Mouse (Mus musculus) erythroblast, embryonic 14.5 days (primary cell): ENCODE measurements around the gene Alx3. TPM values are rescaled to one million over a fixed set of nuclear protein-coding genes. Genes with fewer than 3 reads are reported as not detected.

Source experiments
- H3K27me3 ChIP-seq: 2 replicates; pipeline ENCODE4 v1.6.1; 2012; ENCODE audit warnings: inconsistent platforms; ENCODE audit not compliant: control insufficient read depth
- H3K36me3 ChIP-seq: 2 replicates; pipeline ENCODE4 v1.6.1; 2012; ENCODE audit warnings: mild to moderate bottlenecking, inconsistent platforms; ENCODE audit not compliant: control insufficient read depth
- H3K4me1 ChIP-seq: 2 replicates; pipeline ENCODE4 v1.6.1; 2012; ENCODE audit warnings: inconsistent platforms; ENCODE audit not compliant: control insufficient read depth
- H3K4me3 ChIP-seq: replicated peaks from 2 replicates; pipeline ENCODE3; 2012; ENCODE audit warnings: moderate library complexity, mild to moderate bottlenecking, inconsistent platforms
- H3K9me3 ChIP-seq: 2 replicates; pipeline ENCODE4 v1.6.1; 2012; ENCODE audit warnings: low read length, inconsistent platforms, mixed read lengths; ENCODE audit not compliant: control insufficient read depth
- GATA1 ChIP-seq: IDR thresholded peaks from 2 replicates; pipeline ENCODE4 v1.6.1; 2012; ENCODE audit warnings: low read length, inconsistent platforms, mixed read lengths
- TAL1 ChIP-seq: IDR thresholded peaks from 3 replicates; pipeline ENCODE4 v1.6.1; 2012; ENCODE audit warnings: low read length, inconsistent platforms, mixed read lengths
- polyA plus RNA-seq: library from polyadenylated mRNA; stranded (reverse); fragments of >175 nt; gene quantifications from 2 replicates; pipeline ENCODE4 v1.2.3, GENCODE M21; 2012

Gene Alx3
- polyA plus RNA-seq, 1 experiment: not detected

GRCm38 (mm10) chr3:107581103-107582010, 13.5 kb upstream of the Alx3 start:
- Histone ChIP-seq H3K4me1 (peaks cover 19% of the 10 kb centered on the region), H3K27me3 (peaks cover 68% of the 10 kb centered on the region), H3K4me3 (no peak overlapping the region), H3K9me3 (no peaks in the 10 kb centered on the region; the same call in 1 of the 2 replicates), H3K36me3 (no peaks in the 10 kb centered on the region)
- TF ChIP-seq TAL1 (no peak), GATA1 (no peak)

GRCm38 (mm10) chr3:107582130-107582874, 12.5 kb upstream of the Alx3 start:
- H3K4me3 ChIP-seq: no peak overlapping the region

GRCm38 (mm10) chr3:107582875-107583767, 11.7 kb upstream of the Alx3 start:
- TF ChIP-seq GATA1: no peak
- no peak for TF ChIP-seq TAL1
- H3K4me3 ChIP-seq: no peak overlapping the region

More at GRCm38 (mm10) chr3:107582130-107582874, 12.5 kb upstream of the Alx3 start:
- peaks cover 77% of the 10 kb centered on the region for H3K27me3 ChIP-seq
- peaks cover 16% of the 10 kb centered on the region for H3K4me1 ChIP-seq
- TF ChIP-seq TAL1 (no peak), GATA1 (no peak)
- H3K36me3 ChIP-seq: no peaks in the 10 kb centered on the region
- H3K9me3 ChIP-seq: no peaks in the 10 kb centered on the region; the same call in 1 of the 2 replicates

GRCm38 (mm10) chr3:107583893-107584292, 10.9 kb upstream of the Alx3 start:
- Histone ChIP-seq H3K4me3 (no peak overlapping the region), H3K9me3 (no peaks in the 10 kb centered on the region; the same call in 1 of the 2 replicates), H3K36me3 (no peaks in the 10 kb centered on the region), H3K4me1 (peaks cover under 1% of the 10 kb centered on the region; the same call in 1 of the 2 replicates), H3K27me3 (peaks cover 88% of the 10 kb centered on the region)
- no peak for TF ChIP-seq TAL1
- TF ChIP-seq GATA1: no peak

More at GRCm38 (mm10) chr3:107582875-107583767, 11.7 kb upstream of the Alx3 start:
- H3K4me1 ChIP-seq: peaks cover 8% of the 10 kb centered on the region
- H3K36me3 ChIP-seq: no peaks in the 10 kb centered on the region
- H3K9me3 ChIP-seq: no peaks in the 10 kb centered on the region; the same call in 1 of the 2 replicates
- H3K27me3 ChIP-seq: peaks cover 82% of the 10 kb centered on the region

GRCm38 (mm10) chr3:107586504-107586903, 8.3 kb upstream of the Alx3 start:
- H3K36me3 ChIP-seq: no peaks in the 10 kb centered on the region
- no peak for TF ChIP-seq GATA1
- TF ChIP-seq TAL1: no peak
- no peak overlapping the region for H3K4me3 ChIP-seq
- H3K4me1 ChIP-seq: no peaks in the 10 kb centered on the region
- no peaks in the 10 kb centered on the region; the same call in 1 of the 2 replicates for H3K9me3 ChIP-seq
- H3K27me3 ChIP-seq: peaks cover 89% of the 10 kb centered on the region

GRCm38 (mm10) chr3:107591612-107592011, 3.2 kb upstream of the Alx3 start:
- no peak for TF ChIP-seq GATA1
- no peak for TF ChIP-seq TAL1
- no peaks in the 10 kb centered on the region for H3K4me1 ChIP-seq
- H3K36me3 ChIP-seq: no peaks in the 10 kb centered on the region
- H3K9me3 ChIP-seq: peaks cover under 1% of the 10 kb centered on the region; the same call in 1 of the 2 replicates
- H3K27me3 ChIP-seq: peaks cover 85% of the 10 kb centered on the region
- no peak overlapping the region for H3K4me3 ChIP-seq

- Histone ChIP-seq H3K27me3 (peaks cover 91% of the 10 kb centered on the region), H3K4me1 (no peaks in the 10 kb centered on the region)
- TF ChIP-seq TAL1: no peak
- no peak for TF ChIP-seq GATA1
Measured at GRCm38 (mm10) chr3:107593632-107594031, 1.2 kb upstream of the Alx3 start.

GRCm38 (mm10) chr3:107595264-107595937, 570 bp downstream of the Alx3 start:
- Histone ChIP-seq H3K9me3 (peaks cover 2% of the 10 kb centered on the region; the same call in 1 of the 2 replicates), H3K27me3 (peaks cover 91% of the 10 kb centered on the region), H3K36me3 (no peaks in the 10 kb centered on the region), H3K4me1 (no peaks in the 10 kb centered on the region), H3K4me3 (no peak overlapping the region)
- TF ChIP-seq GATA1: no peak
- no peak for TF ChIP-seq TAL1

More at GRCm38 (mm10) chr3:107593632-107594031, 1.2 kb upstream of the Alx3 start:
- Histone ChIP-seq H3K36me3 (no peaks in the 10 kb centered on the region), H3K4me3 (no peak overlapping the region), H3K9me3 (peaks cover 2% of the 10 kb centered on the region; the same call in 1 of the 2 replicates)
